Mouse (Mus musculus) heart, adult 2 months (tissue): Measurements from ENCODE around the gene Sptlc2. TPM values are rescaled to one million over a fixed set of nuclear protein-coding genes. Genes with fewer than 3 reads are reported as not detected.

Source experiments
- DNase-seq, 2 experiments: peaks; one replicate each; pipeline ENCODE4 v3.0.0; 2021
- H3K27ac ChIP-seq: fragments of 200-600 bp; 2 replicates; pipeline ENCODE4 v1.8.1; 2022
- H3K27me3 ChIP-seq: fragments of 200-500 bp; 2 replicates; pipeline ENCODE4 v1.6.1; 2012; ENCODE audit warnings: mild to moderate bottlenecking, low read length, inconsistent platforms, mixed read lengths; ENCODE audit not compliant: control insufficient read depth, insufficient read depth
- H3K36me3 ChIP-seq: fragments of 200-500 bp; 2 replicates; pipeline ENCODE4 v1.6.1; 2012; ENCODE audit warnings: low read length, inconsistent platforms; ENCODE audit not compliant: control insufficient read depth, insufficient read depth
- H3K4me1 ChIP-seq: fragments of 200-500 bp; 2 replicates; pipeline ENCODE4 v1.6.1; 2011; ENCODE audit warnings: low read length; ENCODE audit not compliant: control insufficient read depth, insufficient read depth
- H3K4me3 ChIP-seq: fragments of 200-600 bp; 2 replicates; pipeline ENCODE4 v1.8.1; 2022
- H3K79me2 ChIP-seq: fragments of 200-500 bp; replicated peaks from 2 replicates; pipeline ENCODE4 v1.6.1; 2012; ENCODE audit warnings: mild to moderate bottlenecking, inconsistent platforms, low read length, moderate library complexity, mixed read lengths; ENCODE audit not compliant: control insufficient read depth, insufficient read depth
- H3K9ac ChIP-seq: fragments of 200-500 bp; 2 replicates; pipeline ENCODE4 v1.6.1; 2012; ENCODE audit warnings: low read depth, mild to moderate bottlenecking, control low read depth, inconsistent platforms, low read length, mixed read lengths
- CTCF ChIP-seq: fragments of 200-600 bp; IDR thresholded peaks from 2 replicates; pipeline ENCODE4 v1.8.1; 2022; ENCODE audit warnings: antibody characterized with exemption, mild to moderate bottlenecking, moderate library complexity
- EP300 ChIP-seq: fragments of 200-500 bp; IDR thresholded peaks from 2 replicates; pipeline ENCODE4 v1.6.1; 2011; ENCODE audit warnings: low read depth, low read length, control low read depth; ENCODE audit not compliant: insufficient read depth
- POLR2A ChIP-seq: fragments of 200-500 bp; IDR thresholded peaks from 2 replicates; pipeline ENCODE4 v1.6.1; 2011; ENCODE audit warnings: mild to moderate bottlenecking, low read depth, low read length, control low read depth; ENCODE audit not compliant: insufficient read depth
- WGBS: fragments of 180-500 bp; shearing (Covaris S2); methylation state at CpG from one replicate; pipeline ENCODE4 v1.1.7; 2018; 5-methylcytosine and 5-hydroxymethylcytosine counted together
- intact Hi-C: fragments of 180-260 bp; cut with DNase I; formaldehyde crosslinking; loops from one replicate; pipeline ENCODE4 v1.15.1; 2025
- polyA plus RNA-seq: library from polyadenylated mRNA; depleted of rRNA; stranded (reverse); fragments of >200 nt; gene quantifications from 2 replicates; pipeline ENCODE4 v1.2.3, GENCODE M21; 2012
- total RNA-seq, 2 experiments: library from RNA; stranded (reverse); gene quantifications; 2 replicates each; pipeline ENCODE4 v1.2.3; 2021

The Sptlc2 gene
- total and polyA plus RNA-seq, 3 experiments: 5.0 to 23.1 (median 21.1) TPM

DNA sequence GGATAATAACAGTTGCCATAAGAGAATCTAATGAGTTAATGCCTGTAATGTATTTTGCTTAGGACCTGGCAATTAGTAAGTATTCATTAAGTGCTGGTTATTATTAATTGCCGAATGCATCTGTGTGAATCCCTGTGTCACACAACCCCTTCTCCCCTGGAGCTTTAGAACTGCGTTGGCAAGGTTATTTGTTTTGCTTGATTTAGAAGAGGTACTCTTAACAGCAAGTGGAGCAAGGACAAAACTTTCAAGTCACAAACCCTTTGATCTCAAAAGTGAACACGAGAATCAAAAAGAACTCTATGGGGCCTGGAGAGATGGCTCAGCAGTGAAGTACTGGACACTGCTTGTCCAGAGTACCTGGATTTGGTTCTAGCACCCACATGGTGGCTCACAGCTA, 1.1 kb upstream of the Sptlc2 start:
- peak overlapping the region; percentile 96 for H3K4me3 ChIP-seq
- H3K27ac ChIP-seq: peak overlapping the region; percentile 90
- H3K36me3 ChIP-seq: peaks cover 2% of the 10 kb centered on the region
- WGBS: 55% methylated on average over 3 of the region's 3 CpGs
- H3K4me1 ChIP-seq: peaks cover 7% of the 10 kb centered on the region
- no peak overlapping the region for H3K9ac ChIP-seq
- 0 out of 2 replicates have a peak, but pooled peaks cover 1% of the 10 kb centered on the region for H3K79me2 ChIP-seq
- H3K27me3 ChIP-seq: no peaks in the 10 kb centered on the region
- intact Hi-C loops: loop anchor here (2.0 to 5.0 kb wide), 2 partner anchors 18 to 42 kb away; no protein-coding TSS in a partner anchor
- no peak for TF ChIP-seq EP300
- TF ChIP-seq CTCF: no peak
- no peak for TF ChIP-seq POLR2A
- no peak for DNase-seq

DNA sequence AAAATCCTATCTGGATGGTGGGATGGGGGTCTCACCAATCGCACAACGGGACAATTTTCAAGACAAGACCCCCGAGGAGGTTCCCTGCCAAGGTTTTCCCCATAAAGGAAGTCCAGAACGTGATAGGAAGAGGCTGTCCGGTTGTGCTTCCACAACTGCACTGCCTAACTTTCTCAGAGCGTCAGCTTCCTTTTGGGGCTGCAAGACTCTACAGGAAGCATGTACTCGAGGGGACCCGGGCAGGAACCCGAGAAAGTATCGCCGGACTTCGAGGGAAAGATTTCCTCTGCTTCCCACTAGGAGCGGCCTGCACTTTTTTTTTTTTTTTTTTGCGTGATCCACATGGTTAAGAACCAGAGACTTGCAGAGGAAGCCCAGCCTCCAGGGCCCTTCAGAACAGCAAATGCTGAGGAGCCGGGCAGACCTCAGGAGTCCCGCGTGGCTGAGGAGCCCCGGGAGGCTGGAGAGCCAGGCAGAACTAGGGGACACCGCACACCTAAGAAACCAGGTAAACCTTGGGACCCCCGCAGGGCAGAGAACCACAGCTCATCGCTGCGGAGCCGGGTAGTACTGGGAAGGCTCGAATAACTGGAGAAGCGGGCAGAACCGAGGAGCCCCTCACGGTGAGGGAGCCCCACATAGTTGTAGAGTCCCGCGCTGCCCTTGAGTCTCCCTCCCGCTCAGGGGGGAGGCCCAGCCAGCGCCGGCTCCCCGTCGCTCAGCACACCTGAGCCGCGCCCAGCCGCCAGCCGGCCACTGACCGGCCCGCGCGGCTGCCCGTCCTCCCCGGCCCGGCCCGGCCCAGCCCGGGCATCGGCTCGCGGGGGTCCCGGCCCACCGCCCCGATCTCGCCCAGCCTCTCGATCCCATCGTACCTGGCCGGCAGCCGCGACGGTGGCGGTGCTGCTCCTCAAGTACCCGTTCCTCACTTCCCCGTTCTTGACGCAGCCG, 709 bp downstream of the Sptlc2 start:
- H3K4me1 ChIP-seq: peaks cover 2% of the 10 kb centered on the region
- H3K36me3 ChIP-seq: no peaks in the 10 kb centered on the region; the same call in 1 of the 2 replicates
- no peak for TF ChIP-seq CTCF
- TF ChIP-seq POLR2A: 0 out of 2 replicates have a peak, but pooled peaks have one; percentile 16
- intact Hi-C loops: loop anchor here (2.0 to 5.0 kb wide), 2 partner anchors 19 to 40 kb away; no protein-coding TSS in a partner anchor
- peak; percentile 50 to 58 for DNase-seq
- WGBS: under 1% methylated on average over 60 of the region's 65 CpGs
- H3K27me3 ChIP-seq: no peaks in the 10 kb centered on the region
- H3K4me3 ChIP-seq: peak overlapping the region; percentile 96
- peak overlapping the region; percentile 88 for H3K9ac ChIP-seq
- peak overlapping the region; percentile 90 for H3K27ac ChIP-seq
- H3K79me2 ChIP-seq: 0 out of 2 replicates have a peak, but pooled peaks cover 1% of the 10 kb centered on the region

DNA sequence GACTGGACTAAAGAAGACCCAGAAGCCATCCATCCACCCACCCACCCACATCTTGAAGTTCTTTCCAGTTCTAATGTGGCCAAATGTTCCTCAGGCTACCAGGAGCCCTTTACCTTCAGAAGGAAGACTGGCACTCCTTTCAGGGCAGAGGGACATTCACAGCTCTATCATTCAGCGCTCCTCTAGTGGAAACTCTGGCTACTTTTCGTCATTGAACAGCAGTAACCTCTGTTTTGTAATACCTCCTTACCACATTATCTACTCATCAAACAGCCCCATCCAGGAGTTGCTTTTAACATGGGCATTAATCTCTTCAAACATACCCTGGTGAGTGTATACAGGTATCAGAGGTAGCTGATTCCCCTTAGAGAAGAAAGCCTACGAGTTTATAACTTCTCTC, 3.1 kb downstream of the Sptlc2 start:
- no peak overlapping the region for H3K27ac ChIP-seq
- H3K4me1 ChIP-seq: peaks cover 10% of the 10 kb centered on the region
- no peaks in the 10 kb centered on the region for H3K27me3 ChIP-seq
- TF ChIP-seq CTCF (no peak), POLR2A (no peak), EP300 (no peak)
- 0 out of 2 replicates have a peak, but pooled peaks cover 1% of the 10 kb centered on the region for H3K79me2 ChIP-seq
- no peak overlapping the region for H3K9ac ChIP-seq
- intact Hi-C loops: loop anchor here (5.0 kb wide), 1 partner anchor 38 kb away; no protein-coding TSS in a partner anchor
- DNase-seq: no peak
- 91% methylated on average over 3 of the region's 3 CpGs for WGBS
- H3K36me3 ChIP-seq: no peaks in the 10 kb centered on the region; the same call in 1 of the 2 replicates
- no peak overlapping the region for H3K4me3 ChIP-seq

- WGBS: 10% methylated on average over 2 of the region's 2 CpGs
- Histone ChIP-seq H3K79me2 (peaks cover 5% of the 10 kb centered on the region), H3K27ac (no peak overlapping the region; the same call in 1 of the 2 replicates)
Measured at GRCm38 (mm10) chr12:87381380-87381682, 6.8 kb downstream of the Sptlc2 start.

GRCm38 (mm10) chr12:87380586-87381379, 7.4 kb downstream of the Sptlc2 start:
- intact Hi-C loops: no loop called here
- DNase-seq: no peak
- no peaks in the 10 kb centered on the region; the same call in 1 of the 2 replicates for H3K36me3 ChIP-seq
- H3K9ac ChIP-seq: no peak overlapping the region
- no peaks in the 10 kb centered on the region for H3K27me3 ChIP-seq
- H3K79me2 ChIP-seq: peaks cover 7% of the 10 kb centered on the region
- WGBS: 52% methylated on average over 10 of the region's 10 CpGs
- TF ChIP-seq CTCF: no peak
- no peak for TF ChIP-seq POLR2A
- TF ChIP-seq EP300: no peak
- H3K4me1 ChIP-seq: peaks cover 8% of the 10 kb centered on the region
- H3K27ac ChIP-seq: no peak overlapping the region; the same call in 1 of the 2 replicates
- no peak overlapping the region for H3K4me3 ChIP-seq

More at GRCm38 (mm10) chr12:87381380-87381682, 6.8 kb downstream of the Sptlc2 start:
- Histone ChIP-seq H3K36me3 (no peaks in the 10 kb centered on the region), H3K4me1 (peaks cover 8% of the 10 kb centered on the region), H3K4me3 (no peak overlapping the region), H3K9ac (no peak overlapping the region), H3K27me3 (no peaks in the 10 kb centered on the region)
- intact Hi-C loops: no loop called here
- TF ChIP-seq EP300: no peak
- TF ChIP-seq POLR2A: no peak
- no peak for TF ChIP-seq CTCF
- DNase-seq: no peak
